Mouse (Mus musculus) limb, embryonic 14.5 days (tissue): ENCODE results near the gene Spata45. TPM values are rescaled to one million over a fixed set of nuclear protein-coding genes. Genes with fewer than 3 reads are reported as not detected.
"Not testable (repeated sequence)": the region's sequence is repeated elsewhere in the genome, so short reads cannot be mapped to it uniquely, and the experiment has no call there.

Experiments
- ATAC-seq: fragments of 200-750 bp; cut with Nextera tagmentation; 2 replicates; pipeline ENCODE4 v1.8.0; 2017; ENCODE audit warnings: low read depth, moderate number of reproducible peaks, moderate TSS enrichment; ENCODE audit not compliant: low FRiP score
- DNase-seq: peaks from one replicate; pipeline ENCODE4 v3.0.0-alpha.2; 2015; ENCODE audit warnings: low spot score
- H3K27ac ChIP-seq: fragments of 300-500 bp; sonication (generic); replicated peaks from 2 replicates; pipeline ENCODE4 v1.5.1; 2014; ENCODE audit warnings: low read depth, mild to moderate bottlenecking, low read length, moderate library complexity, mixed read lengths
- H3K27me3 ChIP-seq: fragments of 300-500 bp; sonication (generic); 2 replicates; pipeline ENCODE4 v1.6.1; 2014; ENCODE audit warnings: low read length, mixed read lengths; ENCODE audit not compliant: control insufficient read depth, insufficient read depth
- H3K36me3 ChIP-seq: fragments of 300-500 bp; sonication (generic); 2 replicates; pipeline ENCODE4 v1.6.1; 2014; ENCODE audit warnings: mild to moderate bottlenecking, low read length, moderate library complexity, mixed read lengths; ENCODE audit not compliant: control insufficient read depth, insufficient read depth
- H3K4me1 ChIP-seq: fragments of 300-500 bp; sonication (generic); 2 replicates; pipeline ENCODE4 v1.6.1; 2014; ENCODE audit warnings: antibody characterized with exemption, low read length, mixed read lengths; ENCODE audit not compliant: control insufficient read depth, insufficient read depth
- H3K4me2 ChIP-seq: fragments of 300-500 bp; sonication (generic); replicated peaks from 2 replicates; pipeline ENCODE4 v1.6.1; 2014; ENCODE audit warnings: low read depth, mild to moderate bottlenecking, low read length, moderate library complexity; ENCODE audit not compliant: severe bottlenecking
- H3K4me3 ChIP-seq: fragments of 300-500 bp; sonication (generic); replicated peaks from 2 replicates; pipeline ENCODE4 v1.5.1; 2014; ENCODE audit warnings: low read length
- H3K9ac ChIP-seq: fragments of 300-500 bp; sonication (generic); 2 replicates; pipeline ENCODE4 v1.6.1; 2014; ENCODE audit warnings: mild to moderate bottlenecking, low read depth, low read length, moderate library complexity; ENCODE audit not compliant: severe bottlenecking
- H3K9me3 ChIP-seq: fragments of 300-500 bp; sonication (generic); 2 replicates; pipeline ENCODE4 v1.6.1; 2016; ENCODE audit warnings: low read length; ENCODE audit not compliant: control insufficient read depth
- POLR2A ChIP-seq: fragments of 200-500 bp; IDR thresholded peaks from 2 replicates; pipeline ENCODE4 v1.8.0; 2012; ENCODE audit warnings: inconsistent platforms, mild to moderate bottlenecking, moderate library complexity, borderline replicate concordance; ENCODE audit not compliant: insufficient read depth, insufficient read length; ENCODE audit errors: extremely low read depth
- WGBS: fragments of 180-500 bp; shearing (Covaris S2); extraction: QIAGEN DNeasy Blood & Tissue Kit; methylation state at CpG from one replicate; pipeline ENCODE4 v1.1.7; 2014; 5-methylcytosine and 5-hydroxymethylcytosine counted together
- polyA plus RNA-seq, 2 experiments: library from polyadenylated mRNA; depleted of rRNA in 1 of 2; stranded (reverse) in 1 of 2; unstranded in 1 of 2; fragments of >200 nt; fragmentation: Nextera tagmentation in 1 of 2; extraction: Ambion mirVana in 1 of 2; gene quantifications; 2 replicates each; pipeline versions ENCODE4 v1.2.1 to v1.2.3; 2012 to 2014

The Spata45 gene
- polyA plus RNA-seq, 2 experiments, result not detected

- no peaks in the 10 kb centered on the region for H3K9me3 ChIP-seq
- no peak overlapping the region for H3K4me3 ChIP-seq
- H3K27me3 ChIP-seq, result no peaks in the 10 kb centered on the region
- ATAC-seq, result no peak
- H3K9ac ChIP-seq, result no peak overlapping the region
- 68% methylated on average over 3 of the region's 3 CpGs for WGBS
- no peak overlapping the region for H3K4me2 ChIP-seq
- no peak for DNase-seq
- H3K27ac ChIP-seq, result no peak overlapping the region
- H3K36me3 ChIP-seq, result peaks cover 5% of the 10 kb centered on the region; the same call in 1 of the 2 replicates
- no peak for TF ChIP-seq POLR2A
- peaks cover 9% of the 10 kb centered on the region for H3K4me1 ChIP-seq
Observed at GRCm38 (mm10) chr1:191020217-191020924, 16.1 kb upstream of the Spata45 start.

- no peak for DNase-seq
- WGBS, result 40% methylated on average over 7 of the region's 7 CpGs
- no peak overlapping the region for H3K9ac ChIP-seq
- H3K27ac ChIP-seq, result no peak overlapping the region
- ATAC-seq, result no peak
- H3K4me3 ChIP-seq, result no peak overlapping the region
- H3K9me3 ChIP-seq, result no peaks in the 10 kb centered on the region
- peaks cover 9% of the 10 kb centered on the region for H3K4me1 ChIP-seq
- no peak for TF ChIP-seq POLR2A
- H3K27me3 ChIP-seq, result no peaks in the 10 kb centered on the region
- H3K4me2 ChIP-seq, result no peak overlapping the region
- H3K36me3 ChIP-seq, result peaks cover 4% of the 10 kb centered on the region; the same call in 1 of the 2 replicates
Observed at GRCm38 (mm10) chr1:191021016-191021415, 15.4 kb upstream of the Spata45 start.

GRCm38 (mm10) chr1:191023140-191023539 is 13.3 kb upstream of the Spata45 start:
- no peaks in the 10 kb centered on the region for H3K27me3 ChIP-seq
- no peak for DNase-seq
- 78% methylated on average over 2 of the region's 2 CpGs for WGBS

GRCm38 (mm10) chr1:191023806-191024205 is 12.6 kb upstream of the Spata45 start:
- H3K4me3 ChIP-seq, H3K4me2 ChIP-seq, H3K9ac ChIP-seq, ATAC-seq, H3K27ac ChIP-seq, DNase-seq, H3K9me3 ChIP-seq, H3K36me3 ChIP-seq, H3K27me3 ChIP-seq: not testable (repeated sequence)
- 90% methylated on average over 5 of the region's 6 CpGs for WGBS
- peaks cover 14% of the 10 kb centered on the region for H3K4me1 ChIP-seq

More at GRCm38 (mm10) chr1:191023140-191023539, 13.3 kb upstream of the Spata45 start:
- Histone ChIP-seq H3K9me3 (no peaks in the 10 kb centered on the region), H3K4me3 (no peak overlapping the region), H3K4me2 (no peak overlapping the region), H3K27ac (no peak overlapping the region), H3K36me3 (peaks cover 4% of the 10 kb centered on the region; the same call in 1 of the 2 replicates), H3K9ac (no peak overlapping the region), H3K4me1 (peaks cover 14% of the 10 kb centered on the region)
- no peak for TF ChIP-seq POLR2A
- ATAC-seq, result no peak

GRCm38 (mm10) chr1:191025016-191026012 is 11.1 kb upstream of the Spata45 start:
- peak overlapping the region; percentile 69 for H3K27ac ChIP-seq
- no peaks in the 10 kb centered on the region for H3K27me3 ChIP-seq
- peak overlapping the region; percentile 80 for H3K4me3 ChIP-seq
- no peak for TF ChIP-seq POLR2A
- peaks cover 4% of the 10 kb centered on the region; the same call in 1 of the 2 replicates for H3K36me3 ChIP-seq
- DNase-seq (no peak), ATAC-seq (no peak; the same call in none of the 2 replicates)
- no peaks in the 10 kb centered on the region for H3K9me3 ChIP-seq
- H3K4me1 ChIP-seq, result peaks cover 14% of the 10 kb centered on the region
- peak overlapping the region; percentile 91 for H3K4me2 ChIP-seq
- H3K9ac ChIP-seq, result peak overlapping the region; percentile 86
- WGBS, result 2% methylated on average over 61 of the region's 69 CpGs
